Mouse (Mus musculus): ENCODE data around the gene Dgcr2. TPM values are rescaled to one million over a fixed set of nuclear protein-coding genes. Genes with fewer than 3 reads are reported as not detected.

Gene Dgcr2
- polyA plus RNA-seq, 1 experiment from 2014 or later: 88.5 TPM

GRCm38 (mm10) chr16:17792728-17793127, 105.6 kb downstream of the Dgcr2 start:
- WGBS: 68% methylated on average over 3 of the region's 3 CpGs
- no peak overlapping the region for H3K27ac ChIP-seq
- H3K4me3 ChIP-seq: no peak overlapping the region
- peaks cover 22% of the 10 kb centered on the region for H3K4me1 ChIP-seq
- peaks cover 54% of the 10 kb centered on the region for H3K36me3 ChIP-seq
- no peak overlapping the region for H3K9ac ChIP-seq
- H3K4me2 ChIP-seq: no peak overlapping the region
- no peak for ATAC-seq (ENCODE audit: insufficient number of reproducible peaks, low FRiP score, low TSS enrichment, low read depth)
- no peaks in the 10 kb centered on the region for H3K9me3 ChIP-seq
- H3K27me3 ChIP-seq: no peaks in the 10 kb centered on the region

Other genes with a start within 250 kb of the Dgcr2 start
- 40.6 and 42.8 TPM in 2 replicates for gene Med15, start 165.7 kb downstream of the Dgcr2 start, polyA plus RNA-seq (2015; fragmentation: Nextera tagmentation; extraction: Ambion mirVana)
- gene Klhl22, start 138.9 kb downstream of the Dgcr2 start, polyA plus RNA-seq (2015; fragmentation: Nextera tagmentation; extraction: Ambion mirVana): 83.9 and 88.5 TPM in 2 replicates
- gene Scarf2, start 101.3 kb downstream of the Dgcr2 start, polyA plus RNA-seq (2015; fragmentation: Nextera tagmentation; extraction: Ambion mirVana): 25.0 and 32.4 TPM in 2 replicates
- gene B830017H08Rik, start 65.4 kb downstream of the Dgcr2 start, polyA plus RNA-seq (2015; fragmentation: Nextera tagmentation; extraction: Ambion mirVana): 0.17 TPM in 1 of 2 replicates, not detected in the other
- gene Car15, start 60.2 kb downstream of the Dgcr2 start, polyA plus RNA-seq (2015; fragmentation: Nextera tagmentation; extraction: Ambion mirVana): 2.2 and 3.4 TPM in 2 replicates
- 0.27 and 0.29 TPM in 2 replicates for gene Gm20518, start 6.9 kb downstream of the Dgcr2 start, polyA plus RNA-seq (2015; fragmentation: Nextera tagmentation; extraction: Ambion mirVana)
- gene Tssk1, start 4.3 kb downstream of the Dgcr2 start, polyA plus RNA-seq (2015; fragmentation: Nextera tagmentation; extraction: Ambion mirVana): not detected in 2 replicates
- not detected in 2 replicates for gene Tssk2, start 75 bp upstream of the Dgcr2 start, polyA plus RNA-seq (2015; fragmentation: Nextera tagmentation; extraction: Ambion mirVana)
- gene Ess2, start 12.8 kb upstream of the Dgcr2 start, polyA plus RNA-seq (2015; fragmentation: Nextera tagmentation; extraction: Ambion mirVana): 35.8 and 37.3 TPM in 2 replicates
- not detected in 2 replicates for gene Gsc2, start 16.5 kb upstream of the Dgcr2 start, polyA plus RNA-seq (2015; fragmentation: Nextera tagmentation; extraction: Ambion mirVana)
- 81.5 and 86.0 TPM in 2 replicates for gene Slc25a1, start 29.7 kb upstream of the Dgcr2 start, polyA plus RNA-seq (2015; fragmentation: Nextera tagmentation; extraction: Ambion mirVana)
- gene Vpreb2, start 81.9 kb upstream of the Dgcr2 start, polyA plus RNA-seq (2015; fragmentation: Nextera tagmentation; extraction: Ambion mirVana): not detected in 2 replicates
- gene Dgcr6, start 154.3 kb upstream of the Dgcr2 start, polyA plus RNA-seq (2015; fragmentation: Nextera tagmentation; extraction: Ambion mirVana): 108 and 114 TPM in 2 replicates
- 10.9 and 11.8 TPM in 2 replicates for gene Prodh, start 191.6 kb upstream of the Dgcr2 start, polyA plus RNA-seq (2015; fragmentation: Nextera tagmentation; extraction: Ambion mirVana)
- 7.0 and 7.9 TPM in 2 replicates for gene Rtn4r, start 229.1 kb upstream of the Dgcr2 start, polyA plus RNA-seq (2015; fragmentation: Nextera tagmentation; extraction: Ambion mirVana)

All from limb, embryonic 15.5 days (tissue).